Mouse (Mus musculus): ENCODE data around the gene Nrxn2. TPM values are rescaled to one million over a fixed set of nuclear protein-coding genes. Genes with fewer than 3 reads are reported as not detected.

The Nrxn2 gene
- polyA plus RNA-seq, 1 experiment from 2014 or later = 1.6 TPM

DNA sequence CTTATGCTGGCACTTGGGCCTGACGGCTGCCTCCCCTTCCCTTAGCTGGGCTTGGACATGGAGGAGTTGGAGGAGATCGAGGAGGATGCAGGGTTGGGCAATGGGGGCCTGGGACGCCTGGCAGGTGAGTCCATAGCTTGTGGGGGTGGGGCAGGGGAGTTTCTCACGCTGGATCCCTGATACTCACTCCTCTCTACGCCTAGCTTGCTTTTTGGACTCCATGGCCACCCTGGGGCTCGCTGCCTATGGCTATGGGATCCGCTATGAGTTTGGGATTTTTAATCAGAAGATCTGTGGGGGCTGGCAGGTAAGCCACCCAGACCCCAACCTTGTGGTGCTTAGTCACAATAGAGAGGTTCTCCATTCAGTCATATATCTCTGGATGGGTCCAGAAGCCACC lies 32.7 kb upstream of the Nrxn2 start:
- no peak for DNase-seq (ENCODE audit: low spot score)
- ATAC-seq (replicated peaks; ENCODE audit: low FRiP score) = no peak
- H3K4me1 ChIP-seq (replicated peaks; ENCODE audit: control insufficient read depth, insufficient read depth, low read length) = peaks cover 22% of the 10 kb centered on the region
- no peaks in the 10 kb centered on the region for H3K36me3 ChIP-seq (ENCODE audit: control insufficient read depth, insufficient read depth, low read length)
- H3K4me3 ChIP-seq (ENCODE audit: low read depth, low read length) = no peak overlapping the region
- H3K4me2 ChIP-seq = no peak overlapping the region
- no peak overlapping the region for H3K9ac ChIP-seq (ENCODE audit: low read depth, low read length)
- no peak overlapping the region for H3K27ac ChIP-seq (ENCODE audit: low read depth, low read length)
- no peaks in the 10 kb centered on the region for H3K9me3 ChIP-seq (ENCODE audit: control insufficient read depth, low read length)
- 75% methylated on average over 7 of the region's 7 CpGs for WGBS
- H3K27me3 ChIP-seq (replicated peaks; ENCODE audit: control insufficient read depth, insufficient read depth, low read length) = peaks cover 2% of the 10 kb centered on the region; the same call in 1 of the 2 replicates

DNA sequence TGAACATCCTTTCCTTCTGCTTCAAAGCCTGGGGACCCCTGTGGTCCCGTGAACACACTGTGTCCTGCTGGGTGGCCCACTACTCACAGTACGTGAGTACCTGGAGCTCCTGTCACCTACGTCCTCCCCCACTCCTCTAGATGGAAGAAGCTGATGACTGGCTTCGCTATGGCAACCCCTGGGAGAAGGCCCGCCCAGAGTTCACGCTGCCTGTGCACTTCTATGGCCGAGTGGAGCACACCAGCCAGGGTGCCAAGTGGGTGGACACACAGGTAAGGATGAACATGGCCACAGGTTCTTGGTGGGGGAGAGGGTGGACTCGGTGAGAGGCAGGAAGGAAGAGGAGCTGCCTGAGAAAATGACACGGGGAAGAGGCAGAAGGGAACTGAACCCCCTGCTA lies 32.3 kb upstream of the Nrxn2 start:
- H3K4me3 ChIP-seq (ENCODE audit: low read depth, low read length) = no peak overlapping the region
- H3K9ac ChIP-seq (ENCODE audit: low read depth, low read length) = no peak overlapping the region
- WGBS = 66% methylated on average over 9 of the region's 9 CpGs

GRCm38 (mm10) chr19:6388006-6388405 lies 30.5 kb upstream of the Nrxn2 start:
- 83% methylated on average over 13 of the region's 13 CpGs for WGBS
- H3K27ac ChIP-seq (ENCODE audit: low read depth, low read length) = no peak overlapping the region
- no peak overlapping the region for H3K9ac ChIP-seq (ENCODE audit: low read depth, low read length)
- H3K9me3 ChIP-seq (ENCODE audit: control insufficient read depth, low read length) = no peaks in the 10 kb centered on the region
- H3K4me2 ChIP-seq = no peak overlapping the region
- H3K36me3 ChIP-seq (ENCODE audit: control insufficient read depth, insufficient read depth, low read length) = 0 out of 2 replicates have a peak, but pooled peaks cover 2% of the 10 kb centered on the region
- ATAC-seq (replicated peaks; ENCODE audit: low FRiP score) (no peak), DNase-seq (ENCODE audit: low spot score) (no peak)
- H3K4me3 ChIP-seq (ENCODE audit: low read depth, low read length) = no peak overlapping the region
- peaks cover 19% of the 10 kb centered on the region for H3K4me1 ChIP-seq (replicated peaks; ENCODE audit: control insufficient read depth, insufficient read depth, low read length)
- peaks cover 2% of the 10 kb centered on the region; the same call in 1 of the 2 replicates for H3K27me3 ChIP-seq (replicated peaks; ENCODE audit: control insufficient read depth, insufficient read depth, low read length)

More for the DNA sequence above, 32.3 kb upstream of the Nrxn2 start:
- Histone ChIP-seq H3K36me3 (ENCODE audit: control insufficient read depth, insufficient read depth, low read length) (no peaks in the 10 kb centered on the region), H3K27ac (ENCODE audit: low read depth, low read length) (no peak overlapping the region), H3K4me2 (no peak overlapping the region), H3K9me3 (ENCODE audit: control insufficient read depth, low read length) (no peaks in the 10 kb centered on the region), H3K4me1 (replicated peaks; ENCODE audit: control insufficient read depth, insufficient read depth, low read length) (peaks cover 22% of the 10 kb centered on the region), H3K27me3 (replicated peaks; ENCODE audit: control insufficient read depth, insufficient read depth, low read length) (peaks cover 2% of the 10 kb centered on the region; the same call in 1 of the 2 replicates)
- no peak for ATAC-seq (replicated peaks; ENCODE audit: low FRiP score)
- DNase-seq (ENCODE audit: low spot score) = no peak

- Histone ChIP-seq H3K27me3 (replicated peaks; ENCODE audit: control insufficient read depth, insufficient read depth, low read length) (peaks cover 2% of the 10 kb centered on the region; the same call in 1 of the 2 replicates), H3K9me3 (ENCODE audit: control insufficient read depth, low read length) (no peaks in the 10 kb centered on the region), H3K36me3 (ENCODE audit: control insufficient read depth, insufficient read depth, low read length) (0 out of 2 replicates have a peak, but pooled peaks cover 2% of the 10 kb centered on the region), H3K4me3 (ENCODE audit: low read depth, low read length) (peak overlapping the region; percentile 36), H3K4me2 (peak overlapping the region; percentile 64), H3K9ac (ENCODE audit: low read depth, low read length) (peak overlapping the region; percentile 21; the same call in 1 of the 2 replicates), H3K27ac (ENCODE audit: low read depth, low read length) (no peak overlapping the region), H3K4me1 (replicated peaks; ENCODE audit: control insufficient read depth, insufficient read depth, low read length) (peaks cover 7% of the 10 kb centered on the region)
- 14% methylated on average over 16 of the region's 16 CpGs for WGBS
- ATAC-seq (replicated peaks; ENCODE audit: low FRiP score) = peak; percentile 50; the same call in 1 of the 2 replicates
- DNase-seq (ENCODE audit: low spot score) = no peak
These were observed 28.7 kb upstream of the Nrxn2 start for GRCm38 (mm10) chr19:6389803-6390202.

GRCm38 (mm10) chr19:6390251-6390650 lies 28.3 kb upstream of the Nrxn2 start:
- H3K4me2 ChIP-seq = peak overlapping the region; percentile 64
- no peak overlapping the region for H3K9ac ChIP-seq (ENCODE audit: low read depth, low read length)
- no peak overlapping the region for H3K27ac ChIP-seq (ENCODE audit: low read depth, low read length)
- ATAC-seq (replicated peaks; ENCODE audit: low FRiP score) (0 out of 2 replicates have a peak, but pooled peaks have one; percentile 25), DNase-seq (ENCODE audit: low spot score) (no peak)
- H3K4me3 ChIP-seq (ENCODE audit: low read depth, low read length) = no peak overlapping the region
- peaks cover 7% of the 10 kb centered on the region for H3K4me1 ChIP-seq (replicated peaks; ENCODE audit: control insufficient read depth, insufficient read depth, low read length)
- H3K36me3 ChIP-seq (ENCODE audit: control insufficient read depth, insufficient read depth, low read length) = 0 out of 2 replicates have a peak, but pooled peaks cover 2% of the 10 kb centered on the region
- H3K9me3 ChIP-seq (ENCODE audit: control insufficient read depth, low read length) = no peaks in the 10 kb centered on the region
- peaks cover 2% of the 10 kb centered on the region; the same call in 1 of the 2 replicates for H3K27me3 ChIP-seq (replicated peaks; ENCODE audit: control insufficient read depth, insufficient read depth, low read length)
- WGBS = 58% methylated on average over 6 of the region's 6 CpGs

GRCm38 (mm10) chr19:6392743-6393393 lies 25.7 kb upstream of the Nrxn2 start:
- 68% methylated on average over 14 of the region's 14 CpGs for WGBS
- Histone ChIP-seq H3K27ac (ENCODE audit: low read depth, low read length) (no peak overlapping the region), H3K9me3 (ENCODE audit: control insufficient read depth, low read length) (no peaks in the 10 kb centered on the region), H3K4me1 (replicated peaks; ENCODE audit: control insufficient read depth, insufficient read depth, low read length) (peaks cover 7% of the 10 kb centered on the region), H3K27me3 (replicated peaks; ENCODE audit: control insufficient read depth, insufficient read depth, low read length) (peaks cover 2% of the 10 kb centered on the region; the same call in 1 of the 2 replicates), H3K4me2 (no peak overlapping the region), H3K4me3 (ENCODE audit: low read depth, low read length) (no peak overlapping the region), H3K9ac (ENCODE audit: low read depth, low read length) (no peak overlapping the region), H3K36me3 (ENCODE audit: control insufficient read depth, insufficient read depth, low read length) (0 out of 2 replicates have a peak, but pooled peaks cover 2% of the 10 kb centered on the region)
- ATAC-seq (replicated peaks; ENCODE audit: low FRiP score) (no peak), DNase-seq (ENCODE audit: low spot score) (no peak)

DNA sequence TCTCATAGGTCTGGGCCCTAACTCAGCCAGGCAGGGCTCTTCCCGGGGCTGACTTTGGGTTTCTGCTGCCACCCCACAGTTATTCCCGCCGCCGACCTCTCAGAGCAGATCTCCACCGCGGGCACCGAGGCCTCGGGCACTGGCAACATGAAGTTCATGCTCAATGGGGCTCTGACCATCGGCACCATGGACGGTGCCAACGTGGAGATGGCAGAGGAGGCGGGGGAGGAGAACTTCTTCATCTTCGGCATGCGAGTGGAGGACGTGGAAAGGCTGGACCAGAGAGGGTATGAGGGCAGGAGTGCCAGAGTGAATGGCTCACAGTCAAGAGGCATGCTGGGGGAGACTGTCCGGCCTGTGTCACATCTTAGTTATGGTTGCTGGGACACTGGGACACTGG lies 24.9 kb upstream of the Nrxn2 start:
- Histone ChIP-seq H3K36me3 (ENCODE audit: control insufficient read depth, insufficient read depth, low read length) (0 out of 2 replicates have a peak, but pooled peaks cover 2% of the 10 kb centered on the region), H3K4me3 (ENCODE audit: low read depth, low read length) (no peak overlapping the region)

DNA sequence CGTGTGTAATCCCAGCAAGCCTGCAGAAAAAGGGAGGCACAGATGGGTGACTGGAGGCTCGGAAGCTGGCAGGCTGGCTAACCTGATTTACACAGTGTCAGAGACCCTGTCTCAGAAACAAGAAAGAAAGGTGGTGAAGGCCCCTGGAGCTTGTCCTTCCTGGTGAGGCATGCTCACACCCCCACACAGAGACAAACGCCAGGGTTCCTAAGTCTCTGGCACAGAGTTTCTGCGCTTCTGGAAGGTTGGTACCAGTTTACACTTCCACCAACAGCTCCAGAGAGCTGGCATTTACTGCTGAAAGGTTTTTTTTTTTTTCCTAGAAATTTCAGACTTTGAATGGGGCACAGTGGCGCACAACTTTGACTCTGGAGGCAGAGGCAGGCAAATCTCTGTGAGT lies 22.3 kb upstream of the Nrxn2 start:
- Histone ChIP-seq H3K4me1 (replicated peaks; ENCODE audit: control insufficient read depth, insufficient read depth, low read length) (peaks cover 21% of the 10 kb centered on the region), H3K27me3 (replicated peaks; ENCODE audit: control insufficient read depth, insufficient read depth, low read length) (peaks cover 18% of the 10 kb centered on the region), H3K27ac (ENCODE audit: low read depth, low read length) (no peak overlapping the region), H3K36me3 (ENCODE audit: control insufficient read depth, insufficient read depth, low read length) (0 out of 2 replicates have a peak, but pooled peaks cover 2% of the 10 kb centered on the region), H3K9me3 (ENCODE audit: control insufficient read depth, low read length) (no peaks in the 10 kb centered on the region), H3K9ac (ENCODE audit: low read depth, low read length) (no peak overlapping the region), H3K4me2 (no peak overlapping the region), H3K4me3 (ENCODE audit: low read depth, low read length) (no peak overlapping the region)
- ATAC-seq (replicated peaks; ENCODE audit: low FRiP score) (no peak), DNase-seq (ENCODE audit: low spot score) (no peak)
- 83% methylated on average over 5 of the region's 5 CpGs for WGBS

More for the DNA sequence above, 24.9 kb upstream of the Nrxn2 start:
- DNase-seq (ENCODE audit: low spot score) (no peak), ATAC-seq (replicated peaks; ENCODE audit: low FRiP score) (no peak)
- 86% methylated on average over 16 of the region's 16 CpGs for WGBS
- H3K9ac ChIP-seq (ENCODE audit: low read depth, low read length) = no peak overlapping the region
- H3K27me3 ChIP-seq (replicated peaks; ENCODE audit: control insufficient read depth, insufficient read depth, low read length) = peaks cover 7% of the 10 kb centered on the region; the same call in 1 of the 2 replicates
- H3K4me2 ChIP-seq = no peak overlapping the region
- no peaks in the 10 kb centered on the region for H3K9me3 ChIP-seq (ENCODE audit: control insufficient read depth, low read length)
- H3K4me1 ChIP-seq (replicated peaks; ENCODE audit: control insufficient read depth, insufficient read depth, low read length) = peaks cover 7% of the 10 kb centered on the region
- H3K27ac ChIP-seq (ENCODE audit: low read depth, low read length) = no peak overlapping the region
